Mouse (Mus musculus): ENCODE measurements around the gene 4930595D18Rik. TPM values are rescaled to one million over a fixed set of nuclear protein-coding genes. Genes with fewer than 3 reads are reported as not detected.

Gene 4930595D18Rik
- not detected in 2 replicates for total RNA-seq (2012; rRNA removed)
- polyA plus RNA-seq (2012; ENCODE audit: insufficient read depth in 1 of 2, insufficient read length in 2 of 2, low read depth in 1 of 2, low replicate concordance in 2 of 2, missing spikeins in 1 of 2): under 1 TPM in 1 of 2 experiments, not detected in 1; 0.35 TPM

DNA sequence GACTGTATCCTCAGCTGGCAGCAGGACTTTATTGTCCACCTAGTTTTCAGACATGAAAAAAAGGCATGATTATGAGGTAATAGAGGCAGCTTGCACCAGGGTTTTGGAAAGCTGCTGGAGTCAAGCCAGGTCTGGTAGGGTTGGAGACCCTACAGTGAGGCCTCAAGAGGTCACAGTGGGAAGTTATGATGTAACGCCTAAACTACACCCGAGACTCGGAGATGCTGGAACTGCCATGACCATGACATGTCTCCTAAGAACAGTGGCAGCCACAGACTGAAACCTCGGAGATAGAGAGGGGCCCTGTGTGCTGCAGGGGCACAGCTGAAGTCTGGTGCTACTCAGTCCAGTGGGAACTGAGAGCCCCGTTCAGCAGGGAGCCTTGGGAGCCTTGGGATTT, at the start of gene 4930595D18Rik:
4930595D18Rik (minus strand) TSS at position 16 of the 400 bp plus-strand sequence.
- H3K27me3 ChIP-seq (ENCODE audit: control insufficient read depth in 1 of 2, insufficient read depth in 2 of 2, low read length in 2 of 2): no peaks in the 10 kb centered on the region
- no peak for DNase-seq (ENCODE audit: low read depth, low spot score)
- no peak within 1 kb of the TSS for H3K27ac ChIP-seq (ENCODE audit: control insufficient read depth, low read depth, low read length)
- H3K9ac ChIP-seq (ENCODE audit: control insufficient read depth, low read depth, low read length, poor library complexity, severe bottlenecking): no peak within 1 kb of the TSS
- no peaks in the 10 kb centered on the region; a peak in 1 of 4 replicates for H3K36me3 ChIP-seq (ENCODE audit: control insufficient read depth in 1 of 2, insufficient read depth in 2 of 2, low read length in 2 of 2)
- TF ChIP-seq MAX (IDR thresholded peaks at IDR 0.05; ENCODE audit: low read length) (no peak), NELFE (IDR thresholded peaks at IDR 0.05; ENCODE audit: low read depth, low read length) (no peak), UBTF (IDR thresholded peaks at IDR 0.05; ENCODE audit: borderline replicate concordance, insufficient read depth, low read depth, low read length) (no peak), CHD1 (IDR thresholded peaks at IDR 0.05; ENCODE audit: low read depth, low read length) (no peak), POLR2AphosphoS5 (IDR thresholded peaks at IDR 0.05; ENCODE audit: borderline replicate concordance, low read depth, low read length) (no peak), KAT2A (conservative IDR thresholded peaks at IDR 0.05; ENCODE audit: low read depth, low read length) (no peak), MEF2A (IDR thresholded peaks at IDR 0.05; ENCODE audit: extremely low read depth, insufficient replicate concordance, low read depth, low read length, poor library complexity, severe bottlenecking) (no peak), HCFC1 (IDR thresholded peaks at IDR 0.05; ENCODE audit: low read depth, low read length) (no peak), SIN3A (IDR thresholded peaks at IDR 0.05; ENCODE audit: low read length) (no peak), TCF12 (IDR thresholded peaks at IDR 0.05; ENCODE audit: low read depth, low read length) (no peak), POLR2AphosphoS2 (IDR thresholded peaks at IDR 0.05; ENCODE audit: low read length) (no peak), TAL1 (IDR thresholded peaks at IDR 0.05; ENCODE audit: low read length) (no peak), USF1 (IDR thresholded peaks at IDR 0.05; ENCODE audit: low read depth, low read length) (no peak), MYC (IDR thresholded peaks at IDR 0.05; ENCODE audit: low read depth, low read length) (no peak), JUND (IDR thresholded peaks at IDR 0.05; ENCODE audit: low read depth, low read length) (no peak), E2F4 (IDR thresholded peaks at IDR 0.05; ENCODE audit: borderline replicate concordance, low read depth, low read length) (no peak), CTCF (IDR thresholded peaks at IDR 0.05 in 2 of 3, conservative IDR thresholded peaks at IDR 0.05 in 1 of 3; ENCODE audit: control insufficient read depth in 1 of 3, insufficient read depth in 1 of 3, low read depth in 2 of 3, low read length in 3 of 3, poor library complexity in 1 of 3, severe bottlenecking in 1 of 3) (no peak)
- no peaks in the 10 kb centered on the region for H3K9me3 ChIP-seq (replicated peaks; ENCODE audit: insufficient read depth, low read length)
- no peak within 1 kb of the TSS for H3K4me3 ChIP-seq (ENCODE audit: control insufficient read depth in 1 of 2, insufficient read depth in 1 of 2, low read depth in 2 of 2, low read length in 2 of 2)
- no peaks in the 10 kb centered on the region for H3K4me1 ChIP-seq (ENCODE audit: control insufficient read depth in 1 of 2, insufficient read depth in 2 of 2, low read length in 2 of 2)
- peaks cover 13% of the 10 kb centered on the region for H3K79me2 ChIP-seq (ENCODE audit: control insufficient read depth, insufficient read depth, low read length, poor library complexity)

DNA sequence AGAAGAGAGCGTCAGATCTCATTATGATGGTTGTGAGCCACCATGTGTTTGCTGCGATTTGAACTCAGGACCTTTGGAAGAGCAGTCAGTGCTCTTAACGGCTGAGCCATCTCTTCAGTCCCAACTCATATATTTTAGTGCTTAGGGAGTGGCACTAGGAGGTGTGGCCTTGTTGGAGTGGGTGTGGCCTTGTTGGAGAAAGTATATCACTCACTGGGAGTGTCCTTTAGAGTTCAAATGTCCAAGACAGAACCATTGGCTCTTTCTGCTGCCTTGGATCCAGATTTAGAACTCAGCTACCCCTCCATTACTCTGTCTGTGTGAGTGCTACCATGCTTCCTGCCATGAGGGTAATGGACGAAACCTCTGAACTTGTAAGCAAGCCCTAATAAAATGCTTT, 49.5 kb upstream of the 4930595D18Rik start:
- Histone ChIP-seq H3K4me3 (ENCODE audit: control insufficient read depth in 1 of 2, insufficient read depth in 1 of 2, low read depth in 2 of 2, low read length in 2 of 2) (no peak overlapping the region), H3K27ac (ENCODE audit: control insufficient read depth, low read depth, low read length) (no peak overlapping the region), H3K4me1 (ENCODE audit: control insufficient read depth in 1 of 2, insufficient read depth in 2 of 2, low read length in 2 of 2) (no peaks in the 10 kb centered on the region), H3K9ac (ENCODE audit: control insufficient read depth, low read depth, low read length, poor library complexity, severe bottlenecking) (no peak overlapping the region), H3K36me3 (ENCODE audit: control insufficient read depth in 1 of 2, insufficient read depth in 2 of 2, low read length in 2 of 2) (peaks cover 0 to 8% of the 10 kb centered on the region in 2 experiments; a peak in 2 of 4 replicates), H3K27me3 (ENCODE audit: control insufficient read depth in 1 of 2, insufficient read depth in 2 of 2, low read length in 2 of 2) (no peaks in the 10 kb centered on the region), H3K9me3 (replicated peaks; ENCODE audit: insufficient read depth, low read length) (no peaks in the 10 kb centered on the region), H3K79me2 (ENCODE audit: control insufficient read depth, insufficient read depth, low read length, poor library complexity) (no peaks in the 10 kb centered on the region)
- peak; percentile 14 for DNase-seq (ENCODE audit: low read depth, low spot score)
- no peak for TF ChIP-seq TAL1 (IDR thresholded peaks at IDR 0.05; ENCODE audit: low read length)

Measured in MEL (cell line).